Mouse (Mus musculus) kidney, embryonic 14.5 days (tissue): ENCODE results near the gene Cd101. TPM values are rescaled to one million over a fixed set of nuclear protein-coding genes. Genes with fewer than 3 reads are reported as not detected.

Source experiments
- ATAC-seq: fragments of 200-750 bp; cut with Nextera tagmentation; 2 replicates; pipeline ENCODE4 v1.8.0; 2017; ENCODE audit warnings: moderate number of reproducible peaks, mild to moderate bottlenecking, moderate TSS enrichment, moderate library complexity; ENCODE audit not compliant: low FRiP score, low TSS enrichment
- H3K27ac ChIP-seq: fragments of 300-500 bp; sonication (generic); 2 replicates; pipeline ENCODE4 v1.5.1; 2014; ENCODE audit warnings: low read depth, mild to moderate bottlenecking, low read length, moderate library complexity, mixed read lengths
- H3K27me3 ChIP-seq: fragments of 300-500 bp; sonication (generic); 2 replicates; pipeline ENCODE4 v1.6.1; 2014; ENCODE audit warnings: mild to moderate bottlenecking, low read length; ENCODE audit not compliant: control insufficient read depth, insufficient read depth
- H3K36me3 ChIP-seq: fragments of 300-500 bp; sonication (generic); 2 replicates; pipeline ENCODE4 v1.6.1; 2014; ENCODE audit warnings: low read length, mixed read lengths; ENCODE audit not compliant: control insufficient read depth, insufficient read depth
- H3K4me1 ChIP-seq: fragments of 300-500 bp; sonication (generic); 2 replicates; pipeline ENCODE4 v1.6.1; 2014; ENCODE audit warnings: low read length, mixed read lengths; ENCODE audit not compliant: control insufficient read depth, insufficient read depth
- H3K4me2 ChIP-seq: fragments of 300-500 bp; sonication (generic); replicated peaks from 2 replicates; pipeline ENCODE4 v1.6.1; 2014; ENCODE audit warnings: low read depth, mild to moderate bottlenecking, low read length
- H3K4me3 ChIP-seq: fragments of 300-500 bp; sonication (generic); 2 replicates; pipeline ENCODE4 v1.5.1; 2014; ENCODE audit warnings: mild to moderate bottlenecking, low read length
- H3K9ac ChIP-seq: fragments of 300-500 bp; sonication (generic); 2 replicates; pipeline ENCODE4 v1.6.1; 2014; ENCODE audit warnings: low read depth, mild to moderate bottlenecking, low read length, moderate library complexity
- H3K9me3 ChIP-seq: fragments of 300-500 bp; sonication (generic); 2 replicates; pipeline ENCODE4 v1.6.1; 2016; ENCODE audit warnings: low read length; ENCODE audit not compliant: control insufficient read depth
- WGBS: fragments of 180-500 bp; shearing (Covaris S2); extraction: QIAGEN DNeasy Blood & Tissue Kit; methylation state at CpG from one replicate; pipeline ENCODE4 v1.1.7; 2014; 5-methylcytosine and 5-hydroxymethylcytosine counted together
- polyA plus RNA-seq: library from polyadenylated mRNA; unstranded; fragments of >200 nt; fragmentation: Nextera tagmentation; extraction: Ambion mirVana; gene quantifications from 2 replicates; pipeline ENCODE4 v1.2.1, GENCODE M21; 2014

The Cd101 gene
- polyA plus RNA-seq, 1 experiment from 2014 or later = not detected

DNA sequence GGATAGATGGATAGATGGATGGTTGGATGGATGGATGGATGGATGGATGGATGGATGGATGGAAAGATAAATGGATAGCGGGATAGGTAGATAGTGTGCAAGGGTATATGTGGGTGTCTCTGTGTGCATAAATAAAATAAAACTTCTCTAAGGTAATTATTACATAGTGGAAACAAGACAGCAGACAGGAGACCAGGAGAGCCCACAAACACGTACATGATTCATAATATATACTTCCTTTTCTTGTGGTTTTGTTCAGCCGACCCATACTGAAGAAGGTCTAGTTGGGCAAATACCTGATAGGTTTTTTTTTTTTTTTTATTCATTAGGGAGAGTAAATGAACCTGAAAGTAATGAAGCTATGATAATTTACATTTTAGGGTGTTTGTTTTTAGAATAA, 15.8 kb downstream of the Cd101 start:
- Histone ChIP-seq H3K36me3 (no peaks in the 10 kb centered on the region), H3K9me3 (no peaks in the 10 kb centered on the region)
- no peak for ATAC-seq

DNA sequence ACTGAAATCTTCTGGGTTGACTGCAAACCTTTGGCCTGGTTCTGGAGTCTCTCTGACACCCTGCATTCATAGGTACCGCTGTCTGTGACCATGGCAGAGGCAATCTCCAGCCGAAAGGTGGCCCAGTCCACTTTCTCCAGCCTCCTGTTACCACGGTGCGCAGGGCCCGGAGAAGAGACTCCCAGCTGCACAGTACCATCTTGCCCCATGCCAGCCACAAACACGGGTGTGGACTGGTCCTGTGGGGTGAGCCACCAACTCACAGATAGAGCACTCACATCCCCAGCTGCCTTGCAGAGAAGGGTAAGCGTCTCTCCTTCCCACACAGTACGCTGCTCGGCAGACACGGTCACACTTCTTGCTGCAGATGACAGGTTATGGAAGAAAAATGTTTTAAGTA, 16.4 kb downstream of the Cd101 start:
- H3K36me3 ChIP-seq = no peaks in the 10 kb centered on the region
- no peak overlapping the region for H3K4me2 ChIP-seq
- no peak for ATAC-seq
- no peaks in the 10 kb centered on the region for H3K9me3 ChIP-seq
- 91% methylated on average over 10 of the region's 10 CpGs for WGBS
- H3K4me1 ChIP-seq = no peaks in the 10 kb centered on the region
- no peak overlapping the region for H3K27ac ChIP-seq
- H3K4me3 ChIP-seq = no peak overlapping the region
- H3K27me3 ChIP-seq = no peaks in the 10 kb centered on the region
- no peak overlapping the region for H3K9ac ChIP-seq

More for the DNA sequence above, 15.8 kb downstream of the Cd101 start:
- no peaks in the 10 kb centered on the region for H3K4me1 ChIP-seq
- no peak overlapping the region for H3K9ac ChIP-seq
- H3K27ac ChIP-seq = no peak overlapping the region
- 94% methylated on average over 3 of the region's 3 CpGs for WGBS
- no peaks in the 10 kb centered on the region for H3K27me3 ChIP-seq
- H3K4me2 ChIP-seq = no peak overlapping the region
- H3K4me3 ChIP-seq = no peak overlapping the region

DNA sequence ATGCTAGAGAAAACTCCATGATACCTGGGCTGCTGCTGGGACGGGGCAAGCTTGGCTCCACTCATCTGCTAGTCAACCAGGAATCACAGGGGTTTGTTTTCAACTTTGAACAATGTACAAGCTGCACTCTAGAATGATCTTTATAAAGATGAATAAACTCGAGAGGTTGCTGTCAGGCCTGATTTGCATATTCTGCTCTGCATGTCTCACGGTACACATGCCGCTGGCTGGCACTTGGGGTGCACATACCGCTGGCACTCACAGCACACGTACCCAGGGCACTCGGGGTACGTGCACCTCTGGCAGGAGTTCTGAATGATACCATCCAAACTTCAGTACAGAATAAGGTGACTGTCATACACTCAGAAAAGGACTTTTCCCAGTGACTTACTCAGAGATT, 16.8 kb downstream of the Cd101 start:
- no peak overlapping the region for H3K9ac ChIP-seq
- ATAC-seq = no peak
- no peak overlapping the region for H3K4me2 ChIP-seq
- no peak overlapping the region for H3K4me3 ChIP-seq
- no peaks in the 10 kb centered on the region for H3K27me3 ChIP-seq
- H3K27ac ChIP-seq = no peak overlapping the region
- H3K9me3 ChIP-seq = no peaks in the 10 kb centered on the region
- H3K36me3 ChIP-seq = no peaks in the 10 kb centered on the region
- WGBS = 87% methylated on average over 8 of the region's 8 CpGs
- no peaks in the 10 kb centered on the region for H3K4me1 ChIP-seq

DNA sequence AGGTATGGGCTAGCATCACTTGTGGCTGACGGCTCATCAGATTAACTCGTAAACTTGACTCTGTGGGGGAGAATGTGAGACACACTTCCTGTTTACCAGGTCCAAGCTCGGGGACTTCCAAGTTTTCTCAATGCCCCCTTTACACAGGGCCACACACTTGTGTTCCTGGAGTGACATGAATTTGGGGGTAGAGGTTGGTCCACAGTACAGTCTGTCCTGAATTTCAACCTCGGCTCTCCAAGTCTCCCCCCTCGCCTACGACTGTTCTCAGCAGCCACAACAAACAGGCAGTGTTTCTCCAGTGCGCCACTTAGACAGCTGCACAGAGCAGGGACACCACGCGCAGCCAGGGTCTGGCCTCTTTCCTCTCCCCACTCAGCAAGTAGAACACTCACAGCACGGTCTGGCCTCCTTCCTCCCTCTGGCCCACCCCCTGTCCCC, 17.2 kb downstream of the Cd101 start:
- no peak overlapping the region for H3K27ac ChIP-seq
- no peak for ATAC-seq
- H3K36me3 ChIP-seq = no peaks in the 10 kb centered on the region
- H3K4me3 ChIP-seq = no peak overlapping the region
- no peaks in the 10 kb centered on the region for H3K27me3 ChIP-seq
- no peaks in the 10 kb centered on the region for H3K4me1 ChIP-seq
- WGBS = 53% methylated on average over 10 of the region's 10 CpGs
- no peak overlapping the region for H3K9ac ChIP-seq
- no peak overlapping the region for H3K4me2 ChIP-seq
- H3K9me3 ChIP-seq = no peaks in the 10 kb centered on the region

DNA sequence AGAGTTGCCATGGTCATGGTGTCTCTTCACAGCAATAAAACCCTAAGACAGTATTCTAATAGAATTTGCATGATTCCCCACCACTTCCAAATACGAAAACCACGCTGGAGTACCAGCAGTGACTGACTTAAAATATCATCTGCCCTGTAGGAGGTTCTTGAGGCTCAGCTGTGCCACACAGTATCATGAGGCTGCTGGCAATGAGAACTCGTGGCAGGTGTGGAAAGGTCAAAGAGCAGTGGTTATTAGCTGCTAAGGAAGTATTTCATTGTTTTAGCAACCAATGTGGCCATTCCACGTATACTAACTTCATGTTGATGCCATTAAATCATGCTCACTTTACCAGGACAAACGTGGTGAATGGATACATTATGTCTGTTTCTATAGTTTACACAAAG, 18.2 kb downstream of the Cd101 start:
- no peak for ATAC-seq
- Histone ChIP-seq H3K4me3 (no peak overlapping the region), H3K9me3 (no peaks in the 10 kb centered on the region), H3K27me3 (no peaks in the 10 kb centered on the region), H3K4me2 (no peak overlapping the region), H3K4me1 (no peaks in the 10 kb centered on the region), H3K36me3 (no peaks in the 10 kb centered on the region), H3K27ac (no peak overlapping the region), H3K9ac (no peak overlapping the region)
- 57% methylated on average over 5 of the region's 5 CpGs for WGBS

DNA sequence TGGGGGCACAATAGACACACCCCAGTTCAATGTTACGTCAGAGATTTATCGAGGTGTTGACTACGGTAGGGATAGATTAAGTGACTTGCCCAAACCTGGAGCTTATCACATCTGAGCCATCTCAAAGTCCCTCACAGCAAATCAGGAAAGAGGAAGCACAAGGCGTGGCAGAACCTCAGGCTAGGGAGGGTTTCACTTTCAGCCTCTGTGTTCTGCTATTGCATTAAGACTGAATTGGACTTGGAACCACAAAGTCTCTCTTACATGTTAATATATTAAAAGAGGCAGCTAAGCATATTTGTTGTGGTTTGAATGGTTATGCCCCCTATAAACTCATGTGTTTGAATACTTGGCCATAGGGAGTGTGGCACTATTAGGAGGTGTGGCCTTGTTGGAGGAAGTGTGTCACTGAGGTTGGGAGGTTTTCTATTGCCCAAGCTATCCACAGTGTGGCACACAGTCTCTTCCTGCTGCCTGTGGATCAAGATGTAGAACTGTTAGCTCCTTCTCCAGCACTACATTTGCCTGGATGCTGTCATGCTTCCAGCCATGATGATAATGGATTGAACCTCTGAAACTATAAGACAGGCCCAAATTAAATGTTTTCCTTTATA, 18.7 kb downstream of the Cd101 start:
- H3K36me3 ChIP-seq = no peaks in the 10 kb centered on the region
- H3K9ac ChIP-seq = no peak overlapping the region
- H3K27me3 ChIP-seq = no peaks in the 10 kb centered on the region
- no peaks in the 10 kb centered on the region for H3K9me3 ChIP-seq
- H3K4me2 ChIP-seq = no peak overlapping the region
- H3K4me1 ChIP-seq = no peaks in the 10 kb centered on the region
- H3K4me3 ChIP-seq = no peak overlapping the region
- H3K27ac ChIP-seq = no peak overlapping the region
- ATAC-seq = no peak
- 96% methylated on average over 4 of the region's 4 CpGs for WGBS

DNA sequence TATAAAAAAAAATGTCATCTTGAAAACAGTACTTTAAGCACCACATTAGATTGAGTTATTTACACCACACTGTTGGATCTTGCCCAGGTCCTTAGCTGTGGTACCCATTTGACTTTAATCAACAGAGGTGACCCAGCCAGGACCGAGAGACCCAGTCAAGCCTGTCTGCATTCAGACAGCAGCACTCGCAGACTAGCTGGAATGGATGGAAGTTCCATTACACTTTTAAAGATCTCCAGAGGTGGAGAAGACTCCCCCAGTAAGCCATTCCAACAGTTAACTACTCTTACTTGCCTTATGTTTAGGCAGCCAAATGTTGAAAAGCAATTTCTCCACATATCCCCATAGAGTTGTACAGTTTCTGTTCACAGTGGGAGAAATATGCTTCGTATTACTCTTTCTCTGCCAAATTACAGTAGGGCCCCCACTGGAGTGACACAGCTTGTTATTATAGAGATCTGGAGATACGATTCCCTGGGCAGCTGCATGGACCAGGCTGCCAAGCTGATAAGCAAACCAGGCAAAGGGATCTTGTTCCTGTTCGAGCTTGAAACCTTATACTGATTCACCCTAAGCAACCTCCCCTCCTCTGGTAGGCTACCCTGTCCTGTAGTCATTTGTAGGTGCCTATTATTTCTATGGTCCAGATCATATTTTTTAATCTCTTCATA, 22.1 kb downstream of the Cd101 start:
- 56% methylated on average over 5 of the region's 5 CpGs for WGBS

DNA sequence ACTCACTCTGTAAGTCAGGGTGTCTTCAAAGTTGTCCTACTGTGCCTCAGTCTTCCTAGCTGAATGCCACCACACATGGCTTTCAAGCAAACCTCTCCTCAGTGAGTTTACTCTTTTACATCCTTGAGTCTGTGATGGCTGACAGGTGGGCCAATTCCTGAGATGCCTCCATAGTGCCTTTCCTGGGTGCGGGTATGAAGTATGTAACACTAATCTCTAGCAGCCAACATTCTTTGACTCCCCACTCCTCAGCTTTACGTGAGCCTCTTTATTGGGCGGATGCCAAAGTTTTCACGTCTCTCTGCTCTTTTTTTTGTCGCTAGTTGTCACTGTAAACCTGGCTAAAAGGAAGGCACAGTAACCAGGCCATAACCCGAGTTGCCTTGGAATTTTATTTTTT, 24.0 kb downstream of the Cd101 start:
- 79% methylated on average over 6 of the region's 6 CpGs for WGBS
- Histone ChIP-seq H3K36me3 (no peaks in the 10 kb centered on the region), H3K9me3 (no peaks in the 10 kb centered on the region), H3K4me1 (no peaks in the 10 kb centered on the region), H3K27ac (no peak overlapping the region), H3K27me3 (no peaks in the 10 kb centered on the region), H3K4me2 (no peak overlapping the region), H3K9ac (no peak overlapping the region), H3K4me3 (no peak overlapping the region)
- ATAC-seq = no peak

More for the DNA sequence above, 22.1 kb downstream of the Cd101 start:
- no peaks in the 10 kb centered on the region for H3K27me3 ChIP-seq
- no peaks in the 10 kb centered on the region for H3K9me3 ChIP-seq
- no peak overlapping the region for H3K27ac ChIP-seq
- no peaks in the 10 kb centered on the region for H3K4me1 ChIP-seq
- H3K4me3 ChIP-seq = no peak overlapping the region
- no peak overlapping the region for H3K9ac ChIP-seq
- H3K36me3 ChIP-seq = no peaks in the 10 kb centered on the region
- H3K4me2 ChIP-seq = no peak overlapping the region
- no peak for ATAC-seq

DNA sequence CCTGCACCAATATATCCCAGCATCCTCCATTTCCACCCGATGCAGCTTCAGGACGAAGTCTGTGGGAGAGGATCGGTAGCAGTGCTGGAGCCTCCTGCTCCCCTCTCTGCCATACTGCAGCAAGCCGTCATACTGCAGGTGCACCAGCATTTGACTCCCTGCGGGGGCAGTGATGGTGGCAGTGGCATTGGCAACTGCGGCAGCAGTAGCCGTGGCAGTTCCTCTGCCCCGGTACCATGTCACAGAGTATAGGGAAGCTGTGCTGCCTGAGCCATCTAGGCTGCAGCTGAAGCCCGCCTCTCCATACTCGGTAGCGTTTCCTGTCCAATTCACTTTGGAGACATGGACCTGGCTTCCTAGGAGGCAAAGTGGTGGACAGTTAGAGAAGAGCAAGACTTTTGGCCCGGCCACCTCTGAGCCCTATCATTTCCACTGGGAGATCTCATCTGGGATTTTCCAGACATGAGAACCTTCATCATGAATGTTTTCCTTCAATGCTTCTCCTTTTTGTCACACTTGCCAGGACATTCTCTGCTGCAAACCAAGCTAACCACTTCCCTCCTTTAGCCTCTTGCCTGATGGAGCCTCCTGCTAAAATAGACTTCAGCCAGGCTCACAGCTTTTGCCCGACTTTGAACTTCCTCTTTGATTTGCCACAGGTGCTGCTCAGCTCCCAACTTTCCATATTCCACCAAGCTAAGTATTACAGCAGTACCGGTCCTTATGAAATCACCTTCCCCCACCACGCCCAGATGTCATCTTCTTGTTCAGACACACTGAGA, 25.6 kb downstream of the Cd101 start:
- no peaks in the 10 kb centered on the region for H3K36me3 ChIP-seq
- no peaks in the 10 kb centered on the region for H3K9me3 ChIP-seq
- no peak for ATAC-seq
- no peak overlapping the region for H3K27ac ChIP-seq
- no peaks in the 10 kb centered on the region for H3K27me3 ChIP-seq
- no peak overlapping the region for H3K9ac ChIP-seq
- H3K4me1 ChIP-seq = 0 out of 2 replicates have a peak, but pooled peaks cover 3% of the 10 kb centered on the region
- WGBS = 85% methylated on average over 15 of the region's 15 CpGs
- no peak overlapping the region for H3K4me2 ChIP-seq
- no peak overlapping the region for H3K4me3 ChIP-seq
